Mouse (Mus musculus) CH12.LX (cell line): Measurements from ENCODE around the gene Srebf2.

Experiments
- CTCF ChIP-seq, 2 experiments: IDR thresholded peaks in 1 of 2; conservative IDR thresholded peaks in 1 of 2; 2 replicates each; pipeline ENCODE4 v1.5.1; 2011 to 2012; ENCODE audit warnings: low read depth in 2 of 2, low read length in 2 of 2, improper control_type of control experiment in 1 of 2, inconsistent platforms in 1 of 2, mild to moderate bottlenecking in 1 of 2, moderate library complexity in 1 of 2
- EP300 ChIP-seq: IDR thresholded peaks from 2 replicates; pipeline ENCODE4 v1.6.1; 2011; ENCODE audit warnings: low read length, improper control_type of control experiment
- ETS1 ChIP-seq: conservative IDR thresholded peaks from 2 replicates; pipeline ENCODE4 v1.6.1; 2012; ENCODE audit warnings: low read depth, mild to moderate bottlenecking, inconsistent platforms, low read length, improper control_type of control experiment, moderate library complexity
- MAX ChIP-seq: IDR thresholded peaks from 2 replicates; pipeline ENCODE4 v1.6.1; 2011; ENCODE audit warnings: low read length, improper control_type of control experiment
- POLR2A ChIP-seq: IDR thresholded peaks from 2 replicates; pipeline ENCODE4 v1.6.1; 2011; ENCODE audit warnings: low read depth, mild to moderate bottlenecking, improper control_type of control experiment, low read length
- RCOR1 ChIP-seq: conservative IDR thresholded peaks from 2 replicates; pipeline ENCODE4 v1.6.1; 2012; ENCODE audit warnings: low read depth, mild to moderate bottlenecking, inconsistent platforms, low read length, improper control_type of control experiment

GRCm38 (mm10) chr15:82181131-82181530 is 34.1 kb downstream of the Srebf2 start:
- TF ChIP-seq MAX (no peak), POLR2A (no peak), CTCF (conservative IDR thresholded peaks at IDR 0.05 in 1 of 2, IDR thresholded peaks at IDR 0.05 in 1 of 2; ENCODE audit: low read depth in 2 of 2, low read length in 2 of 2) (no peak), RCOR1 (no peak), EP300 (no peak), ETS1 (no peak)
